Mouse (Mus musculus) heart, adult 2 months (tissue): Measurements from ENCODE around the gene Slc38a3. TPM values are rescaled to one million over a fixed set of nuclear protein-coding genes. Genes with fewer than 3 reads are reported as not detected.

Source experiments
- DNase-seq, 2 experiments: peaks; one replicate each; pipeline ENCODE4 v3.0.0; 2021
- H3K27ac ChIP-seq: fragments of 200-600 bp; 2 replicates; pipeline ENCODE4 v1.8.1; 2022
- H3K27me3 ChIP-seq: fragments of 200-500 bp; 2 replicates; pipeline ENCODE4 v1.6.1; 2012; ENCODE audit warnings: mild to moderate bottlenecking, low read length, inconsistent platforms, mixed read lengths; ENCODE audit not compliant: control insufficient read depth, insufficient read depth
- H3K36me3 ChIP-seq: fragments of 200-500 bp; 2 replicates; pipeline ENCODE4 v1.6.1; 2012; ENCODE audit warnings: low read length, inconsistent platforms; ENCODE audit not compliant: control insufficient read depth, insufficient read depth
- H3K4me1 ChIP-seq: fragments of 200-500 bp; 2 replicates; pipeline ENCODE4 v1.6.1; 2011; ENCODE audit warnings: low read length; ENCODE audit not compliant: control insufficient read depth, insufficient read depth
- H3K4me3 ChIP-seq: fragments of 200-600 bp; 2 replicates; pipeline ENCODE4 v1.8.1; 2022
- H3K79me2 ChIP-seq: fragments of 200-500 bp; replicated peaks from 2 replicates; pipeline ENCODE4 v1.6.1; 2012; ENCODE audit warnings: mild to moderate bottlenecking, inconsistent platforms, low read length, moderate library complexity, mixed read lengths; ENCODE audit not compliant: control insufficient read depth, insufficient read depth
- H3K9ac ChIP-seq: fragments of 200-500 bp; 2 replicates; pipeline ENCODE4 v1.6.1; 2012; ENCODE audit warnings: low read depth, mild to moderate bottlenecking, control low read depth, inconsistent platforms, low read length, mixed read lengths
- CTCF ChIP-seq: fragments of 200-600 bp; IDR thresholded peaks from 2 replicates; pipeline ENCODE4 v1.8.1; 2022; ENCODE audit warnings: antibody characterized with exemption, mild to moderate bottlenecking, moderate library complexity
- EP300 ChIP-seq: fragments of 200-500 bp; IDR thresholded peaks from 2 replicates; pipeline ENCODE4 v1.6.1; 2011; ENCODE audit warnings: low read depth, low read length, control low read depth; ENCODE audit not compliant: insufficient read depth
- POLR2A ChIP-seq: fragments of 200-500 bp; IDR thresholded peaks from 2 replicates; pipeline ENCODE4 v1.6.1; 2011; ENCODE audit warnings: mild to moderate bottlenecking, low read depth, low read length, control low read depth; ENCODE audit not compliant: insufficient read depth
- WGBS: fragments of 180-500 bp; shearing (Covaris S2); methylation state at CpG from one replicate; pipeline ENCODE4 v1.1.7; 2018; 5-methylcytosine and 5-hydroxymethylcytosine counted together
- intact Hi-C: fragments of 180-260 bp; cut with DNase I; formaldehyde crosslinking; loops from one replicate; pipeline ENCODE4 v1.15.1; 2025
- polyA plus RNA-seq: library from polyadenylated mRNA; depleted of rRNA; stranded (reverse); fragments of >200 nt; gene quantifications from 2 replicates; pipeline ENCODE4 v1.2.3, GENCODE M21; 2012
- total RNA-seq, 2 experiments: library from RNA; stranded (reverse); gene quantifications; 2 replicates each; pipeline ENCODE4 v1.2.3; 2021

Gene Slc38a3
- total and polyA plus RNA-seq, 3 experiments: 71.5 to 162 (median 88.3) TPM

DNA sequence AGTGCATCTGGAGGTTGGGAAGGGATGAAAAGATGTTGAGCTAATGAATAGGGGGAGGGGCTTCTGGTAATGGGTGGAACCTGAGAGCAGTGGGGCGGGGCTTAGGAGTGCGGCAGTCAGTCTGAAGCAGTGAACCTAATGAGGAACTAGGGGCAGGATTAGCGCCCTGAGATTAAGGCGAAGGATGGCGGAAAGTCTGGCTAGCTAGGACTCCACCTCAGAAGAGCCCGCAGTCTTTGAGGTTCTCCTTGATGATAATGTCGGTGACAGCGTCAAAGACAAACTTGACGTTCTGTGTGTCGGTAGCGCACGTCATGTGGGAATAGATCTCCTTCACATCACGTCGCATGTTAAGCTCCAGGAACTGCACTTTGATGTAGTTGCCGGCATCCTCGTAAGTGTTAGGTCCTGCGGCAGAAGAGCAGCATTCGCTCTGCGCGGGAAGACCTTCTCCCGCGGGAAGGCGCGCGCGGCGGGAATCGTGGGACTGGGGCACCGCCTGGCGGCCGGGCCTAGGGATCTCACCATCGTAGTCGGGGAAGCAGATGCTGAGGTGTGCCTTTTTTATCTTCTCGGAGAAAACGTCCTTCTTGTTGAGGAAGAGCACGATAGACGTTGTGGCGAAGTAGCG lies 6.5 kb upstream of the Slc38a3 start:
- no peak overlapping the region for H3K27ac ChIP-seq
- peaks cover 3% of the 10 kb centered on the region; the same call in 1 of the 2 replicates for H3K4me1 ChIP-seq
- no peaks in the 10 kb centered on the region for H3K79me2 ChIP-seq
- TF ChIP-seq EP300: peak; percentile 74
- TF ChIP-seq POLR2A: no peak
- peak; percentile 97 for TF ChIP-seq CTCF
- H3K36me3 ChIP-seq: no peaks in the 10 kb centered on the region
- peak overlapping the region; percentile 19; the same call in 1 of the 2 replicates for H3K4me3 ChIP-seq
- no peaks in the 10 kb centered on the region for H3K27me3 ChIP-seq
- WGBS: 2% methylated on average over 39 of the region's 39 CpGs
- intact Hi-C loops: loop anchor here (1.0 to 2.0 kb wide), 3 partner anchors 30 to 73 kb away; no protein-coding TSS in a partner anchor
- no peak overlapping the region for H3K9ac ChIP-seq
- DNase-seq: peak; percentile 75 to 88

DNA sequence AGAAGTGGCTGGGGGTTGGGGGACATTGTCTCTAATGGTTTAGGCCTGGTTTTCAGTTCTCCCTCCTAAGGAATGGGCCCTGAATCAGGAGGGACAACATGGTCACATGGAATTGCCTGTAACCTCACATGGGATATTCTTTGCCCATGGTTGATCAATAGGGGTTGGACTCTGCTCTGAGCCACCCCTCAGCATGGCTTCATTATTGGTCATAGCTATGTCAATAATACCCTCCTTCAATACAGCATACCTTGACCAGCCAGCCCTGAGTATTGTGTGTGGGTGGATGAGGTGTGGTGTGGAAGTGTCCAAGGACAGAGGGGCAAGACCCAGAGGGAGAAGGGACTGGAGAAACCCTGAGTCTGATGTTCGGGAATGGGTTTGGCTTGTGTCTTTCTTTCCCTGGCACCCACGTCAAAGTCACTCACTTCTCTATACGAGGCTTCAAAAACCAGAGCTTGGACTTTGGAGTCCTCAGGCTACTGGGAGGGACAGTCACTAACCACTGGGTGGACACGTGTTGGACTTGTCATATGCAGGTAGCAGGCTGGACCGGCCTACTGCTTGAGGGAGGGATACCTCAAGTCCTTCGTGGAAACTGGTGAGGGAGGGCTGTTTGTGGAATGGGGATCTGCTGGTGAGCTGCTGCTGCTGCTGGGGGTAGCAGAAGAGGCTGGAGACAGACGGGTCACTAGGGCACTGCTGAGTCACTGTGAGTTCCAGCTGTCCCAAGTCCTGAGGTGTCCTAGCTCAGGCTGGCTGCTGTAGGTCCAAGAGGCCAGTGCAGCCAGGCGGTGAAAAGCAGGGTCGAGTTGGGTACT lies 5.5 kb upstream of the Slc38a3 start:
- Histone ChIP-seq H3K4me3 (no peak overlapping the region), H3K79me2 (no peaks in the 10 kb centered on the region), H3K27ac (no peak overlapping the region), H3K36me3 (no peaks in the 10 kb centered on the region), H3K27me3 (no peaks in the 10 kb centered on the region), H3K4me1 (peaks cover 4% of the 10 kb centered on the region), H3K9ac (no peak overlapping the region)
- WGBS: 71% methylated on average over 9 of the region's 9 CpGs
- intact Hi-C loops: no loop called here
- DNase-seq: no peak
- no peak for TF ChIP-seq EP300
- no peak for TF ChIP-seq CTCF
- TF ChIP-seq POLR2A: no peak

DNA sequence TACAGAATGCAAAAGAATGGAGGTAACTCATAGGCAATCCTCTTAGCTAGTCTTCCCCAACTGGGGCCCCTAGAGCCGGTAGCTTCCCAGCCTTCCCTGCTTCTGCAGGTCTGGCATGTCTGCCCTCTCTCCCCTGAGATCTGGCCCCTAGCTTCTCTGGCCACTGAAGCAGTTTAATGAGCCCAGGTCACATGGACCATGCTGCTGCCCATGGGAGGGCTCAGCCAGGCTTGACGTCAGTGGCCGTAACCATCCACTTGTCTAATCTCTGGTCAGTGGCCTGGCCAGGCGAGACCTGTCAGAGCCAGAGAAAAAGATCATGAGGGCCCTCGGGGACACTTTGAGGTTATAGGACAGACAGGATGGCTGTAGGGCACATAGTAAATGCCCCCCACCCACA lies 929 bp upstream of the Slc38a3 start:
- Histone ChIP-seq H3K79me2 (no peaks in the 10 kb centered on the region; the same call in 1 of the 2 replicates), H3K4me1 (peaks cover 13% of the 10 kb centered on the region; the same call in 1 of the 2 replicates), H3K27me3 (no peaks in the 10 kb centered on the region), H3K4me3 (no peak overlapping the region), H3K36me3 (no peaks in the 10 kb centered on the region), H3K27ac (peak overlapping the region; percentile 89), H3K9ac (no peak overlapping the region; the same call in 1 of the 2 replicates)
- intact Hi-C loops: no loop called here
- TF ChIP-seq EP300: peak; percentile 88
- no peak for TF ChIP-seq CTCF
- peak; percentile 89 for TF ChIP-seq POLR2A
- WGBS: 47% methylated on average over 5 of the region's 5 CpGs
- peak; percentile 69 to 83 for DNase-seq

DNA sequence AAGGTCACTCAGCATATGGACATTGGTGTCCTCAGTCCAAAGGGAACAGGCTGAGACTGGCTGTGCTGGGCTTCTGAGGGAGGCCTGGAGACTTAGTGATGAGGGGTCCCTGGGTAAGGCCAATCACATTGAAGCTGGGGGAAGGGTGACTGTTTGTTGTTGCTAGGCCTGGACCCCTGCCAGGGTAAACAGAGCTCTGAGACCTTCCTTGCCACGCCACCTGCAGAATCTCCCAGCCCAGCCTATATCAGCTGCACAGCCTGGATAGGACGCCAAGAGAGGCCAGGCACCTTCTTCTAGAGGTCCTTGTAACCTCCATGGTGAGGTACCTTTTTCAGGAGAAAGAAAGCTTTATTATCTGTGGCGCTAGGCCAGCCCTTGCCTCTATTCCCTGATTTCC lies 414 bp downstream of the Slc38a3 start:
- peak overlapping the region; percentile 85 for H3K27ac ChIP-seq
- intact Hi-C loops: no loop called here
- H3K36me3 ChIP-seq: no peaks in the 10 kb centered on the region
- H3K27me3 ChIP-seq: no peaks in the 10 kb centered on the region
- H3K79me2 ChIP-seq: no peaks in the 10 kb centered on the region; the same call in 1 of the 2 replicates
- WGBS: 75% methylated on average over 3 of the region's 3 CpGs
- DNase-seq: no peak
- no peak overlapping the region for H3K9ac ChIP-seq
- peaks cover 13% of the 10 kb centered on the region; the same call in 1 of the 2 replicates for H3K4me1 ChIP-seq
- TF ChIP-seq POLR2A (no peak), EP300 (no peak), CTCF (no peak)
- H3K4me3 ChIP-seq: no peak overlapping the region

DNA sequence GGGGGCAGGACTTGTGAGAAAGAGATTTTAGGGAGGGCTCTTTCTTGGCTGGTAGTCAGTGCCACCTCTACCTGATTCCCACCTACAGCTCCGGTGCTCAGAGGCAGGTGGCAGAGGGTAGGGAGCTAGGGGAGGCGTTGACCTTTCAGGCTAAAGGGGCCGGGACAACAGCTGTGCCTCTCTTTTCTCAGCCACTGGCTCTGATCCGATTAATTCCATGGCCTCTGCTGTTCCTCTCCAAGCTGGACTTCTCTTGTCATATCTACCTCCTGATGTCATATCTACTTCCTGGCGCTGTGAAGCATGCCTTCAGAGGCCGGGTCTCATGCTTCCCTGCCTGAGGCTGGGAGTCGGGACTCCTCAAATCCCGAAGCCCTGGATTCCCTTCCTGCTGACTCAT lies 1.3 kb downstream of the Slc38a3 start:
- Histone ChIP-seq H3K79me2 (no peaks in the 10 kb centered on the region; the same call in 1 of the 2 replicates), H3K4me3 (no peak overlapping the region), H3K36me3 (no peaks in the 10 kb centered on the region), H3K27me3 (no peaks in the 10 kb centered on the region), H3K9ac (no peak overlapping the region), H3K27ac (peak overlapping the region; percentile 85), H3K4me1 (peaks cover 14% of the 10 kb centered on the region; the same call in 1 of the 2 replicates)
- 25% methylated on average over 8 of the region's 8 CpGs for WGBS
- TF ChIP-seq EP300 (no peak), POLR2A (no peak), CTCF (no peak)
- intact Hi-C loops: no loop called here
- DNase-seq: no peak

DNA sequence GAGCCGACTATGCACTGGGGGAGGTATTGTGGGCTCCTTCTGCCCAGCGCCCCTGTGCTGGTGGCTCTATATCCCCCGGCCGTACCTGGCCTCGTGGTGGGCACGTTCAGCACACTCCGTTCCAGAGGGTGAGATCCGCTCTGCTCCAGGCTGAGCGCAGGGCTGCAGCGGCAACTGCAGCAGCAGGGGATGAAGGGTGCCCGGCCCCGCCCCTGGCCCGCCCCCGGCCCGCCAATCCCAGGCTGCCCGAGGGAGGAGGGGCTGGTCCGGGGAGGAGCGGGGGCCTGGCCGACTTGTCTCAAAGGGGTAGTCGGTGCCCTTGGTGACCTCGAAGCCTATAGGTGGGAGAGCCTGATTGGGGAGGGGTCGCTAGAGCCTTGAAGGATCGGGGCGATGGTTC lies 2.1 kb downstream of the Slc38a3 start:
- H3K27ac ChIP-seq: peak overlapping the region; percentile 85
- intact Hi-C loops: no loop called here
- no peaks in the 10 kb centered on the region for H3K27me3 ChIP-seq
- 2% methylated on average over 24 of the region's 24 CpGs for WGBS
- no peaks in the 10 kb centered on the region for H3K36me3 ChIP-seq
- H3K4me3 ChIP-seq: peak overlapping the region; percentile 57
- peaks cover 14% of the 10 kb centered on the region; the same call in 1 of the 2 replicates for H3K4me1 ChIP-seq
- peak overlapping the region; percentile 79 for H3K9ac ChIP-seq
- no peaks in the 10 kb centered on the region; the same call in 1 of the 2 replicates for H3K79me2 ChIP-seq
- TF ChIP-seq CTCF (no peak), EP300 (peak; percentile 54; the same call in 1 of the 2 replicates), POLR2A (peak; percentile 93)
- DNase-seq: peak; percentile 81 to 82
